Mouse (Mus musculus) myocyte (in vitro differentiated cells): ENCODE measurements around the gene Cacna1i. TPM values are rescaled to one million over a fixed set of nuclear protein-coding genes. Genes with fewer than 3 reads are reported as not detected.

Experiments used
- H3K27me3 ChIP-seq: one replicate; pipeline ENCODE4 v1.6.1; 2011; ENCODE audit not compliant: control insufficient read depth, insufficient read depth, insufficient read length
- H3K36me3 ChIP-seq: one replicate; pipeline ENCODE4 v1.6.1; 2011; ENCODE audit not compliant: control insufficient read depth, insufficient read depth
- H3K4me2 ChIP-seq: one replicate; pipeline ENCODE4 v1.6.1; 2011; ENCODE audit warnings: low read depth, control low read depth
- H3K4me3 ChIP-seq: one replicate; pipeline ENCODE4 v1.5.1; 2011; ENCODE audit warnings: mild to moderate bottlenecking, control low read depth, moderate library complexity
- H3K79me2 ChIP-seq: one replicate; pipeline ENCODE4 v1.6.1; 2011; ENCODE audit not compliant: control insufficient read depth, insufficient read depth
- H3ac ChIP-seq: one replicate; pipeline ENCODE4 v1.6.1; 2011; ENCODE audit not compliant: control insufficient read depth, insufficient read length
- CEBPB ChIP-seq: IDR thresholded peaks from 2 replicates; pipeline ENCODE4 v1.6.1; 2011; ENCODE audit warnings: mild to moderate bottlenecking, moderate library complexity; ENCODE audit not compliant: poor library complexity, insufficient read depth, severe bottlenecking
- E2F4 ChIP-seq: IDR thresholded peaks from one replicate; pipeline ENCODE4 v1.6.1; 2011; ENCODE audit warnings: mild to moderate bottlenecking, control low read depth, moderate library complexity; ENCODE audit not compliant: insufficient read depth
- MAX ChIP-seq: IDR thresholded peaks from one replicate; pipeline ENCODE4 v1.6.1; 2011; ENCODE audit warnings: low read depth, mild to moderate bottlenecking, control low read depth
- MYOD1 ChIP-seq, 3 experiments: IDR thresholded peaks; one replicate each; pipeline ENCODE4 v1.6.1; 2011; ENCODE audit warnings: control low read depth in 2 of 3, low read depth in 2 of 3, mild to moderate bottlenecking in 2 of 3, moderate library complexity in 1 of 3; ENCODE audit not compliant: insufficient read length in 2 of 3, control insufficient read depth in 1 of 3
- MYOG ChIP-seq, 3 experiments: IDR thresholded peaks; one replicate each; pipeline ENCODE4 v1.6.1; 2011; ENCODE audit warnings: control low read depth in 2 of 3, low read depth in 2 of 3, mild to moderate bottlenecking in 2 of 3; ENCODE audit not compliant: insufficient read length in 2 of 3, control insufficient read depth in 1 of 3, insufficient read depth in 1 of 3
- POLR2A ChIP-seq: IDR thresholded peaks from one replicate; pipeline ENCODE4 v1.6.1; 2011; ENCODE audit warnings: low read depth, mild to moderate bottlenecking, control low read depth, moderate library complexity; ENCODE audit not compliant: insufficient read length
- POLR2AphosphoS2 ChIP-seq: IDR thresholded peaks from one replicate; pipeline ENCODE4 v1.6.1; 2011; ENCODE audit warnings: low read depth, control low read depth; ENCODE audit not compliant: insufficient read length
- REST ChIP-seq: IDR thresholded peaks from one replicate; pipeline ENCODE4 v1.6.1; 2011; ENCODE audit warnings: mild to moderate bottlenecking, control low read depth, moderate library complexity; ENCODE audit not compliant: insufficient read depth, insufficient read length
- SRF ChIP-seq: IDR thresholded peaks from one replicate; pipeline ENCODE4 v1.6.1; 2011; ENCODE audit warnings: low read depth; ENCODE audit not compliant: control insufficient read depth, insufficient read length
- TCF12 ChIP-seq: IDR thresholded peaks from one replicate; pipeline ENCODE4 v1.6.1; 2011; ENCODE audit warnings: mild to moderate bottlenecking, control low read depth; ENCODE audit not compliant: poor library complexity, insufficient read depth, severe bottlenecking
- TCF3 ChIP-seq: IDR thresholded peaks from one replicate; pipeline ENCODE4 v1.6.1; 2011; ENCODE audit warnings: low read depth, control low read depth; ENCODE audit not compliant: insufficient read length
- USF1 ChIP-seq: IDR thresholded peaks from one replicate; pipeline ENCODE4 v1.6.1; 2011; ENCODE audit warnings: low read depth, mild to moderate bottlenecking, control low read depth, moderate library complexity
- polyA plus RNA-seq: library from polyadenylated mRNA; unstranded; fragments of >200 nt; fragmentation: generic; extraction: Trizol; gene quantifications from one replicate; pipeline ENCODE4 v1.2.1, GENCODE M21; 2012; ENCODE audit warnings: missing spikeins

Gene Cacna1i
- polyA plus RNA-seq, 1 experiment, result 0.04 TPM

DNA sequence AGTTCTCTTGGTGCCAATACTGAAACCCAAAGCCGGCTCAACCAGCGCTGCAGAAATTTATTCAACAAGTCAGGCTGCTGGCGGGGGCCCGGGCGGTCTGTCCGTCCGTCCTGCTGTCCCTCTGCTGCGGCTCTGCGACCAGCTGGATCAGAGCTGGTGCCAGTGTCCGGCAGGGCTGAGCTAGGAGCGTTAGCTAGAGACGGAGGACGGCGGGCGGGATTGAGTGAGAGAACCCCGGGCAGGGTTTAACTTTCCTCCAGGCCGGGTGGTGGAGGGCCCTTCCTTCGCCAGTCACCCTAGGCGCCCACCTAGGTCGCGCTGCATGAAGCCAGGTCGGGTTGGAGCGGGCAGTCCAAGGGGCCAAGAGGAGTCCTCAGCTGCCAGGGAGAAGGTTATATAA, 998 bp downstream of the Cacna1i start:
- no peak overlapping the region for H3K4me3 ChIP-seq
- H3K27me3 ChIP-seq, result peaks cover 89% of the 10 kb centered on the region
- TF ChIP-seq SRF (no peak), TCF12 (no peak)
- no peak overlapping the region for H3ac ChIP-seq
- no peaks in the 10 kb centered on the region for H3K79me2 ChIP-seq
- no peak overlapping the region for H3K4me2 ChIP-seq
- H3K36me3 ChIP-seq, result no peaks in the 10 kb centered on the region

DNA sequence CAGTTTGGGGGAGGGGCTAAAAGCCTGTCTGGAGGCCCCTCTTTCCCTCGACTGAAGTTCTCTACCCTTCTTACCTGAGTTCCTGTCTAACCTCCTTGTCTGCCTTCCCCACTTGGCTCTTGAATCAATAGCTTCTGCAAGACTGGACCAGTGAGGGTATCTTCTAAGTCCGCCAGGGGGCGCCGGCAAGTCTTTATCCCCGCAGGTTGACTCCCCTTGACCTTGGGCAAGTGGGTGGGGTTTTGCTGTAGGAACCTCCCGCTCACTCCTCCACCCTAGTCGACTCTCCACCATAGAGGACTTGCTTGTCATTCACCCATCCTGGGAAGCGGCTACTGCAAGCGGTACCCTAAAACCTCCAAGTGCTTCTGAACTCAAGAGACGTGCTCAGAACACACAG, 2.4 kb downstream of the Cacna1i start:
- Histone ChIP-seq H3K36me3 (no peaks in the 10 kb centered on the region), H3K4me3 (no peak overlapping the region), H3ac (no peak overlapping the region), H3K27me3 (peaks cover 78% of the 10 kb centered on the region), H3K4me2 (no peak overlapping the region), H3K79me2 (no peaks in the 10 kb centered on the region)
- TF ChIP-seq REST (no peak), CEBPB (no peak), MYOD1 (IDR thresholded peaks at IDR 0.05; ENCODE audit: control insufficient read depth in 1 of 3, insufficient read length in 2 of 3, low read depth in 2 of 3) (no peak), MAX (no peak), E2F4 (no peak), SRF (no peak), POLR2AphosphoS2 (no peak), USF1 (no peak), MYOG (IDR thresholded peaks at IDR 0.05; ENCODE audit: control insufficient read depth in 1 of 3, insufficient read depth in 1 of 3, insufficient read length in 2 of 3, low read depth in 2 of 3) (no peak), TCF3 (no peak), TCF12 (no peak), POLR2A (no peak)

DNA sequence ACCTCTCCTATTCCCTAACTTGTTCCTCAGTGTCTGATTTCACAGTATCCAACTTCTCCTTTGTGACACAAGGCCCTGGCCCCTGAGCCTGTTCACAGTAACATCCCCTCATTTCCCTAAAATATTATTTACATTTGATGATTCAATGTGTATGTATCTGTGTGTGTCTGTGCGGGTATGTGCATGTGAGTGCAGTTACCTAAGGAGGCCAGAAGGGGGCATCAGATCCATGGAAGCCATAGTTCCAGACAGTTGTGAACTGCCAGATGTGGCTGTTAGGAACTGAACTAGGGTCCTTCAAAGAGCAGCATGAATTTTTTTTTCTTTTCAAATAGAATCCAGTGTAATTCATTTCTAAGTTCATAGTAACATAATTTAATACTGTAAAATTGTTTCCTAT, 10.1 kb downstream of the Cacna1i start:
- H3K36me3 ChIP-seq, result no peaks in the 10 kb centered on the region
- no peak overlapping the region for H3K4me3 ChIP-seq
- no peaks in the 10 kb centered on the region for H3K79me2 ChIP-seq
- no peak overlapping the region for H3K4me2 ChIP-seq
- H3K27me3 ChIP-seq, result peaks cover 24% of the 10 kb centered on the region
- no peak overlapping the region for H3ac ChIP-seq
- TF ChIP-seq POLR2A, result no peak

DNA sequence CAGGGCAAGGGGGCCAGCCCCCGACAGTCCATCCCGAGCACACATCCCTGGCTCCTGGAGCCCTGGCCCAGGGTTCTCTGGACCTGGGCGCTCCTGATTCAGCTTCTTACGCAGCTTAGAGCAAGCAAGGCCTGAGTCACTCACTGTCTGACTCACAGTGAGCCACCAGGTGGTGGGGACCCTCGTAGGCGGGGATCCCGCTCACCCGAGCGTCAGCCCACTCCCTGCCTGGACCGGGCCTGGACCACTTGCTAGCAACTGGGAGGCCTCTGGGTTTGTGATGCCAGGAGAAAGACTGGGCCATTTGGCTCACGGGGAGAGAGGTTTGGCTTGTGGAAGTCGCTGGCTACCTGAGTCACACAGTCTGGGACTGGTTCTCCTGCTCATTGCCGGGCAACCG, 16.7 kb downstream of the Cacna1i start:
- TF ChIP-seq USF1, result no peak
- no peak for TF ChIP-seq TCF3
- no peak for TF ChIP-seq SRF
- TF ChIP-seq POLR2AphosphoS2, result no peak
- TF ChIP-seq POLR2A, result no peak
- no peak for TF ChIP-seq E2F4
- TF ChIP-seq REST, result no peak
- TF ChIP-seq TCF12, result no peak
- no peak for TF ChIP-seq MYOD1 (IDR thresholded peaks at IDR 0.05; ENCODE audit: control insufficient read depth in 1 of 3, insufficient read length in 2 of 3, low read depth in 2 of 3)
- no peak for TF ChIP-seq CEBPB
- no peak for TF ChIP-seq MAX
- no peak for TF ChIP-seq MYOG (IDR thresholded peaks at IDR 0.05; ENCODE audit: control insufficient read depth in 1 of 3, insufficient read depth in 1 of 3, insufficient read length in 2 of 3, low read depth in 2 of 3)
- Histone ChIP-seq H3K4me3 (no peak overlapping the region), H3K79me2 (no peaks in the 10 kb centered on the region), H3K4me2 (no peak overlapping the region), H3K27me3 (peaks cover 35% of the 10 kb centered on the region), H3K36me3 (no peaks in the 10 kb centered on the region), H3ac (no peak overlapping the region)

DNA sequence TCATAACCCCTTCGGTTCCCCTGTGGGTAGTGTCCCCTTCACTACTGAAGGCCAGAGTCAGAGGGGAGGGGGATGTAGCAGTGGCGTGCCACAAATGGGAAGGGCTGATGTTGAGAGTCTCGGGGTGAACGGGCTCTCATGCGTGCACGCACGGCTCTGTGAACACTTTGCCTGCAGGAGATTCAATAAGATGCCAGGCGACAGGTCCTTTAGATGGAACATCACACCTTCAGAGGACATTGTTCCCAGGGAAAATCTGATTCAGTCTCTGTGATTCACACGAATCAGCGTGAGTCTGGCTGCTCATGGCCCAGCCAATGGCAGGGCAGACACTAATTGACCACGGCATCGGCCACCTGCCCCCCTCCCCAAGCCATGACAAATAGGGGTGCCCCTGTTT, 17.1 kb downstream of the Cacna1i start:
- no peaks in the 10 kb centered on the region for H3K79me2 ChIP-seq
- no peak overlapping the region for H3K4me2 ChIP-seq
- no peak overlapping the region for H3K4me3 ChIP-seq
- no peaks in the 10 kb centered on the region for H3K36me3 ChIP-seq
- H3K27me3 ChIP-seq, result peaks cover 35% of the 10 kb centered on the region
- no peak for TF ChIP-seq POLR2A
- no peak for TF ChIP-seq E2F4
- TF ChIP-seq CEBPB, result no peak
- no peak for TF ChIP-seq SRF
- no peak for TF ChIP-seq TCF3
- TF ChIP-seq MYOG (IDR thresholded peaks at IDR 0.05; ENCODE audit: control insufficient read depth in 1 of 3, insufficient read depth in 1 of 3, insufficient read length in 2 of 3, low read depth in 2 of 3), result no peak
- no peak for TF ChIP-seq MAX
- no peak for TF ChIP-seq REST
- no peak for TF ChIP-seq USF1
- no peak for TF ChIP-seq MYOD1 (IDR thresholded peaks at IDR 0.05; ENCODE audit: control insufficient read depth in 1 of 3, insufficient read length in 2 of 3, low read depth in 2 of 3)
- no peak for TF ChIP-seq POLR2AphosphoS2
- TF ChIP-seq TCF12, result no peak
- no peak overlapping the region for H3ac ChIP-seq
